Mouse (Mus musculus): ENCODE results near the gene Ankrd13b.

DNA sequence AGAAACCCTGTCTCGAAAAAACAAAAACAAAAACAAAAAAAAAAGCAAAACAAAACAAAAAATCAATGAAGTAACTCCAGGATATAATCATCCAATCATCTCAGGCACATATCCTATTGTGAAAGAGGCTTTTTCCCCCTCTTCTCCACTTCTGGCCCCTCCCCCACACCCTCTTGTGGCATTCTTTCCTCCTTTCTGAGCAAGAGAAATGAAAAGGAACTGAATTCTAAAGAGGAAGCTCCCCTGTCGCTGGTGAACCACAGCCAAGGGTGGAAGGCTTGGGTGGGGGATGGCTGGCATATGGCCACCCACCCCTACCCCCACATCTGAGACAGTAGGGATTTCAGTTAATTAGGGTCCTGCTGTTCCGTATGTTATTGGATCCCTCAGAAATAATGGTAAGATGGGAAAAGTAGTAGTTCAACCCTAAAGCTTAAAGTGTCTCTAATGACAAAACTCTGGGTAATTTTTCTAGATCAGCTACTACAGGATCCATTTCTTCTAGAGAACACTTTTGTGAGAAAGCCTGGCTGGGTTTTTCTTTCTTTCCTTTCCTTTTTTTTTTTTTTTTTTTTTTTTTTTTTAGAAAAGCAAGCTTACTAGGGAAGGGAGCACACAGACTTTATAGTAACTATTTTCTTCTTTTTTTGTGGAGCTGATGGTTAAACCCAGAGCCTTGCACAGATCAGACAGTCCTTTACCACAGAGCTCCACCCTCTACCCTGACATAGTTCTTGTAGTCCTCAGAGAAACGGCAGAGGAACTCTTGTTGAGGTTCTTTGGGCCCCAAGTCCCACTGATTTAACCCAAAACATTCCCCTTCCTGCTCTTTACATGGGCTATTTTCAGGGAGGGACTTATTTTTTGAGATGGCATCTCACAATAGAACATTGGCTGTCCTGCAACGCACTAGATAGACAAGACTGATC is 31.4 kb upstream of the Ankrd13b start:
- no peak for TF ChIP-seq CTCF (IDR thresholded peaks at IDR 0.05; ENCODE audit: control insufficient read depth, insufficient read depth, insufficient replicate concordance, low read depth, low read length)
- TF ChIP-seq POLR2A (IDR thresholded peaks at IDR 0.05; ENCODE audit: control insufficient read depth, low read depth, low read length): no peak
